Mouse (Mus musculus) adrenal gland, postnatal 36 days (tissue): ENCODE data around the gene Hoga1. TPM values are rescaled to one million over a fixed set of nuclear protein-coding genes. Genes with fewer than 3 reads are reported as not detected.

ENCODE experiments used
- DNase-seq, 2 experiments: peaks; one replicate each; pipeline ENCODE4 v3.0.0; 2021; ENCODE audit warnings: mixed read lengths in 1 of 2
- long read RNA-seq, 2 experiments: library from polyadenylated mRNA; stranded (forward); transcript quantifications; one replicate each; pipeline ENCODE4 v2.0.0; 2021; ENCODE audit warnings: borderline sequencing depth in 2 of 2
- total RNA-seq, 2 experiments: library from RNA; stranded (reverse); gene quantifications; 2 replicates each; pipeline ENCODE4 v1.2.3; 2021

Gene Hoga1
- total RNA-seq = 1 to 10 TPM; 4.3 to 6.7 TPM
- long read RNA-seq, experiment 1, partial matches to known transcripts = 0 of 3 reads
- long read RNA-seq, experiment 1, other reads (novel, unspliced or antisense) = 1 of 3 reads
- long read RNA-seq, experiment 2, partial matches to known transcripts = 1 of 4 reads
- long read RNA-seq, experiment 2, other reads (novel, unspliced or antisense) = 1 of 4 reads

- DNase-seq = peak; percentile 84 to 89
These were observed at the start of gene Hoga1 for GRCm38 (mm10) chr19:42045269-42046102. Gene Hoga1, plus strand, starts transcription at chr19:42045610.

- DNase-seq = no peak
These were observed 48.3 kb upstream of the Hoga1 start for GRCm38 (mm10) chr19:41997090-41997489.

- no peak for DNase-seq
These were observed 46.5 kb upstream of the Hoga1 start for GRCm38 (mm10) chr19:41998770-41999548.

- peak in 1 of 2 experiments; percentile 40 for DNase-seq
These were observed 45.6 kb upstream of the Hoga1 start for GRCm38 (mm10) chr19:41999688-42000283.

GRCm38 (mm10) chr19:42000446-42000958 lies 44.9 kb upstream of the Hoga1 start:
- no peak for DNase-seq

GRCm38 (mm10) chr19:42001253-42001980 lies 44.0 kb upstream of the Hoga1 start:
- no peak for DNase-seq

- DNase-seq = no peak
These were observed 41.2 kb upstream of the Hoga1 start for GRCm38 (mm10) chr19:42004258-42004657.

GRCm38 (mm10) chr19:42005616-42006015 lies 39.8 kb upstream of the Hoga1 start:
- DNase-seq = no peak

- no peak for DNase-seq
These were observed 38.8 kb upstream of the Hoga1 start for GRCm38 (mm10) chr19:42006568-42006967.

GRCm38 (mm10) chr19:42008586-42008985 lies 36.8 kb upstream of the Hoga1 start:
- DNase-seq = no peak

GRCm38 (mm10) chr19:42009067-42009466 lies 36.3 kb upstream of the Hoga1 start:
- DNase-seq = no peak

GRCm38 (mm10) chr19:42010436-42010835 lies 35.0 kb upstream of the Hoga1 start:
- DNase-seq = peak; percentile 62 to 73

- no peak for DNase-seq
These were observed 34.3 kb upstream of the Hoga1 start for GRCm38 (mm10) chr19:42011123-42011522.

- DNase-seq = no peak
These were observed 31.1 kb upstream of the Hoga1 start for GRCm38 (mm10) chr19:42014231-42014825.

GRCm38 (mm10) chr19:42015001-42015400 lies 30.4 kb upstream of the Hoga1 start:
- DNase-seq = no peak

- no peak for DNase-seq
These were observed 29.2 kb upstream of the Hoga1 start for GRCm38 (mm10) chr19:42016251-42016650.

- peak in 1 of 2 experiments; percentile 33 for DNase-seq
These were observed 28.6 kb upstream of the Hoga1 start for GRCm38 (mm10) chr19:42016840-42017239.

GRCm38 (mm10) chr19:42017399-42018247 lies 27.8 kb upstream of the Hoga1 start:
- peak; percentile 84 to 87 for DNase-seq

- DNase-seq = no peak
These were observed 26.3 kb upstream of the Hoga1 start for GRCm38 (mm10) chr19:42019011-42019522.
